Mouse (Mus musculus): ENCODE measurements around the gene Lbhd1. TPM values are rescaled to one million over a fixed set of nuclear protein-coding genes. Genes with fewer than 3 reads are reported as not detected.

The Lbhd1 gene
- polyA plus RNA-seq, 1 experiment from 2014 or later, result 15.4 TPM

DNA sequence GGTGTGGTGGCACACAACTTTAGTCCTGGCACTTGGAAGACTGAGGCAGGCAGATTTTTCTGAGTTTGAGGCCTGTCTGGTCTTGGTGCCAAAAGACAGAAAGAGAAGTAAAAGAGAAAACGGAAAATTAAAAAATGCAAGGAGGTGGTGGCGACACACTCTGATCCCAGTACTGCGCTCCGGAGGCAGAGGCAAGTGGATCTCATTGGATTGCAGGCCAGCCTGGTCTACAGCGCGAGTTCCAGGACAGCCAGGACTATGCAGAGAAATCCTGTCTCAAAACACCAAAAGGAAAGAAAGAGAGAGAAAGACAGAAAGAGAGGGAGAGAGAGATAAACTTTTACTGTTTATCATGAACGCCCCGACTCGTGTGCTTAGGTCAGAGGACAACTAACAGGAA lies 12.7 kb upstream of the Lbhd1 start:
- ChIA-PET POLR2A (interaction anchor here (0.7 to 1.7 kb wide), 4 partner anchors 9 to 18 kb away, joined by 3 to 7 read pairs (median 3); partner anchors contain the start of genes 1810009A15Rik and Gm49416), CTCF (no interaction called here)
- H3K27me3 ChIP-seq, result no peaks in the 10 kb centered on the region
- ATAC-seq (no peak), DNase-seq (ENCODE audit: low read depth, low spot score) (no peak)
- in situ Hi-C loops (cut with MboI; ENCODE audit: low pct_unique_long_range_greater_than_20kb), result loop anchor here (25.0 kb wide), 1 partner anchor 566 kb away; no protein-coding TSS in a partner anchor
- no peak for TF ChIP-seq CTCF (IDR thresholded peaks at IDR 0.05)

DNA sequence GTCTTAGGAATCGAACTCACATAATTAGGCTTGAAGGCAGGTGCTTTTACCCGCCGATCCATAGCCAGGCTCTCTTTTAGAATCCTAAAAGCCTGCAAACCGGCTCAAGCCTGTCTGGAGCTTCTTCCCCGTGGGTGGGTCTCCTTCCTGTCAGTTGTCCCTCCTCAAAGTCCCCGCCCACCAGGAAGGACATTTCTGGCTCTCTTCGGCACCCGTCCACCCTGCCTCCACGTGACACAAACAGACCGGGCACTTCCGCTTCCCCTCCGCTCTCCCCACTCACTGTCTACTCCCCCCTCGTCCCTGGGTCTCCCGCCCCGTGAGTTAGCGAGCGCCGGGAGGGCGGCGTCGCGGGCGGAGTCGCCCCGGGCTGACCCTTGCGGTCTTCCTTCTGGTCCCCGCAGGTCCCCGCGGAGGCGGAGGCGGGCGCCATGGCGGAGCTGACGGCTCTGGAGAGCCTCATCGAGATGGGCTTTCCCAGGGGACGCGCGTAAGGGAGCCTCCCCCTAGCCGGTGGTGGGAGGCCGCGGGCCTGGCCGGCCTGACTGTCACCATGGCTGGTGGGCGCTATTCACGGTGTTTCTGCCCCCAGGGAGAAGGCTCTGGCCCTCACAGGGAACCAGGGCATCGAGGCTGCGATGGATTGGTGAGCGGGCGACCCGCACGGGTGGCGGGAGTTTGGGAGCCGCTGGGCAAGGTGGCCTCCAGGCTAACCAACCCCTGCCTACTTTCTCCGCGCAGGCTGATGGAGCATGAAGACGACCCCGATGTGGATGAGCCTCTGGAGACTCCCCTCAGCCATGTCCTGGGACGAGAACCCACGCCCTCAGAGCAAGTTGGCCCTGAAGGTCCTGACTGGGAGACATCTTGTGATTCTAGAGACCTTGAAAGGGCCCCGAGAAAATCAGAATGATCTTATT lies 12.0 kb upstream of the Lbhd1 start, which contains the start of gene Ubxn1:
Ubxn1 (plus strand) TSS at position 230 of the 920 bp plus-strand sequence.
- DNase-seq (ENCODE audit: low read depth, low spot score) (peak; percentile 84), ATAC-seq (peak; percentile 89)
- ChIA-PET POLR2A (interaction anchor here (0.7 to 1.7 kb wide), 4 partner anchors 9 to 19 kb away, joined by 3 to 7 read pairs (median 3); partner anchors contain the start of genes 1810009A15Rik and Gm49416), CTCF (no interaction called here)
- in situ Hi-C loops (cut with MboI; ENCODE audit: low pct_unique_long_range_greater_than_20kb), result loop anchor here (25.0 kb wide), 1 partner anchor 566 kb away; no protein-coding TSS in a partner anchor
- H3K27me3 ChIP-seq, result no peaks in the 10 kb centered on the region
- TF ChIP-seq CTCF (IDR thresholded peaks at IDR 0.05), result no peak

DNA sequence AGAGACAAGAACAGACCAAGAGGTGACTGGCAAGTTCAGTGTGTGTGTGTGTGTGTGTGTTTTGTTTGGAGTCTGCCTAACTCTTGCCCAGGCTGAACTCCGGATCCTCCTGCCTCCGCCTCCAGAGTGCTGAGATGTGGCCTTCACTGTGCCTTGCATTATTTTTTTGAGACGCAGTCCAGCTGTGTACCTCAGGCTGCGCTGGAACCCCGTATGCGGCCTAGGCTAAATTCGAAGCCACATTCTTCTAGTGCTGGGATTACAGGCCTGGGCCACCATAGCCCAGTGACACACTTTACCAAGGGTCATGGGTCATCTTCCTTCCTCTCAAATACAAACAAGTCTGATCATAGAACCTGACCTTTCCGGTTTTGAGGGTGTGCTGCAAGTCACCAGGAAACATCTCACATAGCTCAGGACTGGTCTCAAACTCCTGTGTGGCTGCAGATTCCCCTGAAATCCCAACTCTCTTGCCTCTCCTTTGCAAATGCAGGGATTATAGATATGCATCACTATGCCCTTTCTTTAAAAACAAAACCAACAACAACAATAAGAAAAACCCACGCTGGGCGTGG lies 11.2 kb upstream of the Lbhd1 start:
- in situ Hi-C loops (cut with MboI; ENCODE audit: low pct_unique_long_range_greater_than_20kb), result loop anchor here (25.0 kb wide), 1 partner anchor 565 kb away; no protein-coding TSS in a partner anchor
- POLR2A ChIA-PET, result interaction anchor here (0.6 to 1.7 kb wide), 5 partner anchors 8 to 1331 kb away, joined by 3 to 7 read pairs (median 3); partner anchors contain the start of gene Tmem258
- ATAC-seq, result no peak
- TF ChIP-seq CTCF (IDR thresholded peaks at IDR 0.05), result no peak
- CTCF ChIA-PET, result no interaction called here
- no peaks in the 10 kb centered on the region for H3K27me3 ChIP-seq
- DNase-seq (ENCODE audit: low read depth, low spot score), result no peak

DNA sequence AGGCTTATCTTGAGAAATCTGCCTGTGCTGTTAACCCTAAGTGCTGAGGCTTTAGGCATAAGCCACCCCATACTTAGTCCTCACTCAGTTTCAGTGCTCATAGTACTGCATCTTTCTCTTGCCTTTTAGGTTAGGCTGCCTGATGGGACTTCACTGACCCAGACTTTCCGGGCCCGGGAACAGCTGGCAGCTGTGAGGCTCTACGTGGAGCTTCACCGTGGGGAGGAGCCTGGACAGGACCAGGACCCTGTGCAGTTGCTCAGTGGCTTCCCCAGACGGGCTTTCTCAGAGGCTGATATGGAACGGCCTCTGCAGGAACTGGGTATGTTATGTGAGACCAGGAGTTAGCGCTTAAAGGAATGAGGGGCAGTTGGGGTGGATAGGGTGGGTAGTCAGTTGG lies 8.5 kb upstream of the Lbhd1 start:
- no peaks in the 10 kb centered on the region for H3K27me3 ChIP-seq
- ChIA-PET CTCF (interaction anchor here (1.1 to 3.1 kb wide), 2 partner anchors 11 to 13 kb away, joined by 4 to 8 read pairs; partner anchors contain the start of genes 1810009A15Rik and Gm49416), POLR2A (interaction anchor here (1.2 to 1.4 kb wide), 2 partner anchors 14 to 19 kb away, joined by 3 to 4 read pairs; partner anchors contain the start of genes 1810009A15Rik and Gm49416)
- TF ChIP-seq CTCF (IDR thresholded peaks at IDR 0.05), result no peak
- DNase-seq (ENCODE audit: low read depth, low spot score) (no peak), ATAC-seq (no peak)
- in situ Hi-C loops (cut with MboI; ENCODE audit: low pct_unique_long_range_greater_than_20kb), result no loop called here

DNA sequence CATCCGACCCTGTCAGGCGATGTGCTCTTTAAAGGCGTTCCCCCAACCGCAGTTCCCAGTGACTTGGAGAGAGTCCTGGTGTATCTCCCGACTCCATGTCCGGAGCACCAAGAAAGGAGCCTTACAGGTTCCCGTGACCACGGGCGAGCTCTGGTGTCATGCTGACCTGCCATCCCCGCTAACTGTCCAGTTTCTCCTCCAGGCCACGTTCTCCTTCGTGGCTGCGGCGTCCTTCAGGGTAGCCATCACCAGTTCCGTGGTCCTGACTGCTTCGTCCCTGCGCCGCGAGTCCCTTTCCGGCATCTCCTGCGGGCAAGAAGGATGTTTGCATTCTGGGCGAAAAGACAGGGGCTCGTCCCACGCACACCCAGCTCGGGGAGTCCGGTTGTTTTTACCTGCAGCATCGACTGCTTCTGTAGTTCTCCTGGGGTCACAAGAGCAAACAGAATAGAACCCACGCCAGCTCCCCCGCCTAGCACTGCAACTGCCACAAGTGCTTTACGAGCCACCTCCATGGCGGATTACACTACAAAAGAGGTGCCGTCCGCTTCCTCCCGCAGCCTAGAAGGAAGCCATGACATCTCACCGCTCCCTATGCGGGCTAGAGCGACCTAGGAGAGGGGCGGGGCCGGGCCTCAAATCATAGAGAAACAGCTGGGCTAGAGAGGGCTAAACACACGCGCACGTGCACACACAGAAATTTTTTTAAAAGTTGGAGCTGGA lies 3.1 kb upstream of the Lbhd1 start, which contains the start of gene Uqcc3:
Uqcc3 (minus strand) TSS at position 613 of the 723 bp plus-strand sequence.
- ATAC-seq (peak; percentile 88), DNase-seq (ENCODE audit: low read depth, low spot score) (peak; percentile 43)
- in situ Hi-C loops (cut with MboI; ENCODE audit: low pct_unique_long_range_greater_than_20kb), result no loop called here
- no peak for TF ChIP-seq CTCF (IDR thresholded peaks at IDR 0.05)
- CTCF ChIA-PET, result interaction anchor here (0.8 to 1.3 kb wide), 4 partner anchors 8 to 230 kb away, joined by 3 to 5 read pairs (median 3); partner anchors contain the start of genes 1810009A15Rik and Gm49416
- no peaks in the 10 kb centered on the region for H3K27me3 ChIP-seq
- POLR2A ChIA-PET, result interaction anchor here (0.6 to 2.1 kb wide), 6 partner anchors 8 to 66 kb away, joined by 3 to 7 read pairs (median 4); partner anchors contain the start of genes 1810009A15Rik, Eml3, Gm49416 and Ints5

DNA sequence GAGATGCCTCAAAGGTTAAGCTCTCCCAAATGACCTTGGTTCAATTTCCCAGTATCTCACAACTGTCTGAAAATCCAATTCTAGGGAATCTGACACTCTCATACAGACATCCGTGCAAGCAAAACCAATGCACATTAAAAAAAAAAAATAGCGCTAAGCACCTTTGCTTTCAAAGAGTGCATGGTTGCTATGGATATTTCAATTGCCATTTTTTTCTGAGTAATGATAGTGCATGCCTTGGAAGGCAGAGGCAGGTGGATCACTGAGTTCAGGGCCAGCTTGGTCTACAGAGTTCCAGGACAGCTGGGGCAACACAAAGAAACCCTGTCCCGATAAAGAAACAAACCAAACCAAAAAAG lies 2.5 kb upstream of the Lbhd1 start:
- POLR2A ChIA-PET, result interaction anchor here (0.6 to 2.1 kb wide), 6 partner anchors 10 to 85 kb away, joined by 3 to 6 read pairs (median 3); partner anchors contain the start of genes Eml3, Ints5 and Ubxn1
- in situ Hi-C loops (cut with MboI; ENCODE audit: low pct_unique_long_range_greater_than_20kb), result no loop called here
- ATAC-seq (no peak), DNase-seq (ENCODE audit: low read depth, low spot score) (no peak)
- no peak for TF ChIP-seq CTCF (IDR thresholded peaks at IDR 0.05)
- CTCF ChIA-PET, result interaction anchor here (0.7 to 1.3 kb wide), 3 partner anchors 12 to 229 kb away, joined by 3 to 5 read pairs (median 3); partner anchors contain the start of gene Ints5
- no peaks in the 10 kb centered on the region for H3K27me3 ChIP-seq

DNA sequence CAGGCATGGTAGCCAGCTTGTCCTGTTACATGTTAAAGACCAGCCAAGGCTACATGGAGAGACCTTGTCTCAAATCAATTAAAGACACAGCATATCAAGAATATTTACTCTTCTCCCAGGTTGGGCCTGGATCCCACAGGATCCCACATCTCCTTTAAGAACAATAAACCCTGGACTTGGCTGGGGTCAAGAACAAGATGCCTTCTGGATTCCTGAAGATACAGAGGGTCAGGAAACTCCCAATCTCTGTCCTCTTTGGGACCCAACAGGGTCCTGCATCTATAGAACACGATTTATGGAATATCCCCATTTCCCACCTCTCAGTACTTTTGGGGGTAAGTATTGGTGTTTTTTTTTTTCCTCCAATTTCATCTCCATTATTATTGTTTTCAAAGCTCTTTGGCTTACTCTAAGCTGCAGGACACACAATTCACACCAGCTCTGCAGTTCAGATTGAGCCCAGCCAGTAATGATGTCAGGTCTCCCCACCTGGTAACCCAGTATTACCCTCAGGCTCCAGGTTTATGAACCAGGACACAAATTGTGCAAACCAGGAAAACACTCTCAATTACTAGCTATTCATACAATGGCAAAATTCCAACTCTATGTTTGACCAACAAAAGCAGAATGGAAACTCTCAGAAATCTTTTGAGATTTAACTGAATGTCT lies 3.5 kb downstream of the Lbhd1 start:
- TF ChIP-seq CTCF (IDR thresholded peaks at IDR 0.05), result no peak
- in situ Hi-C loops (cut with MboI; ENCODE audit: low pct_unique_long_range_greater_than_20kb), result no loop called here
- ChIA-PET CTCF (interaction anchor here (1.2 to 1.9 kb wide), 5 partner anchors 12 to 54 kb away, joined by 3 to 5 read pairs (median 3); partner anchors contain the start of gene Mta2), POLR2A (no interaction called here)
- no peaks in the 10 kb centered on the region for H3K27me3 ChIP-seq
- DNase-seq (ENCODE audit: low read depth, low spot score), result no peak
- no peak for ATAC-seq

DNA sequence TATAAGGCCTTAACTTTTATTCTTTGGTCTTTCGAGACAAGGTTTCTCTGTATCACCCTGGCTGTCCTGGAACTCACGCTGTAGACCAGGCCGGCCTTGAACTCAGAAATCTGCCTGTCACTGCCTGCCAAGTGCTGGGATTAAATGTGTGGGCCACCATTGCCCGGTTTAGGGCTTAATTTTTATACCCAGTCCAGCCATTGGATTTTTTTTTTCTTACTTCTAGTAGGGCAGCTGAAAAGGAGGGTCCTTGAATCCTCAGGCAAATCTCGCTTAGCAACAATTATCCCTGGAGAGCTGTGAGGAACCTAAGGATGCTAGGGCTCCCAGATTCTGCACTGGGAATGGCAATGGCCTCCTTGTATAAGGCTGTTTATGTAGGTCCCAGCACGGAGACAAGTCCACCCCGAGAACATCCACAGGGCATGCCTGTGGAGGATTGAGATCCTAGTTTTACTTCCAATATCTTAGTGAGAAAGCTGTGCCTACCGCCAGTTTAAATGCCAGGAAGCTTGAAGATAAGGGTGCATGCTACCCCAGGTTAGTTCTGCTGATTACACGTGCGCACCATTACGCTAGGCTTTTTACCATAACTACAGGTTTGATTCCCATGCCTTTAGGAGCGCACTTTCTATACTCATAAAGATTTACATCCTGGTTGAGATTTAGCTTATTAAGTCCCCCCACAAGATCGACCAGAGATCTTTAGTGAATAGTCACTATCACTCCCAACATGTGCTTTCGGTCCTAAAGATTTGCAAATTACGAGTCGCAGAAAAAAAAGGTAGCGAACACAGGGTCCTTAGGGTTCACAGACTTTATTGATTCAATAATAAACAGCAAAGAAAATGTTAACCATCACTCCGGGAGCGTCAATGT lies 4.3 kb downstream of the Lbhd1 start:
- ATAC-seq (no peak), DNase-seq (ENCODE audit: low read depth, low spot score) (no peak)
- ChIA-PET CTCF (interaction anchor here (1.2 to 1.9 kb wide), 6 partner anchors 8 to 54 kb away, joined by 3 to 5 read pairs (median 3); partner anchors contain the start of gene Mta2), POLR2A (interaction anchor here (0.6 to 2.0 kb wide), 5 partner anchors 8 to 222 kb away, joined by 3 to 5 read pairs (median 3); partner anchors contain the start of gene Ubxn1)
- in situ Hi-C loops (cut with MboI; ENCODE audit: low pct_unique_long_range_greater_than_20kb), result no loop called here
- no peak for TF ChIP-seq CTCF (IDR thresholded peaks at IDR 0.05)
- no peaks in the 10 kb centered on the region for H3K27me3 ChIP-seq

Measured in Patski (cell line).